Mouse (Mus musculus): ENCODE data around the gene Nxnl1. TPM values are rescaled to one million over a fixed set of nuclear protein-coding genes. Genes with fewer than 3 reads are reported as not detected.

Gene Nxnl1
- polyA plus RNA-seq (2015; fragmentation: Nextera tagmentation; extraction: Ambion mirVana) = 0.08 TPM in 1 of 2 replicates, not detected in the other

- H3K36me3 ChIP-seq = no peaks in the 10 kb centered on the region
- H3K9me3 ChIP-seq (replicated peaks) = no peaks in the 10 kb centered on the region
- H3K9ac ChIP-seq = no peak within 1 kb of the TSS
- H3K27ac ChIP-seq = no peak within 1 kb of the TSS
- no peak within 1 kb of the TSS for H3K4me3 ChIP-seq
- ATAC-seq (replicated peaks; ENCODE audit: insufficient number of reproducible peaks, insufficient read depth, low FRiP score, low read depth) = no peak
- WGBS = 63% methylated on average over 3 of the region's 3 CpGs
- H3K4me1 ChIP-seq (replicated peaks) = peaks cover 38% of the 10 kb centered on the region
- peaks cover 17% of the 10 kb centered on the region for H3K27me3 ChIP-seq
- no peak within 1 kb of the TSS for H3K4me2 ChIP-seq
These were observed at the start of gene Nxnl1 for GRCm38 (mm10) chr8:71566501-71566900. TSS of gene Nxnl1 (minus strand) at chr8:71566601.

GRCm38 (mm10) chr8:71613418-71613817 lies 47.0 kb upstream of the Nxnl1 start:
- H3K9me3 ChIP-seq (replicated peaks) = no peaks in the 10 kb centered on the region
- H3K9ac ChIP-seq = no peak overlapping the region
- no peaks in the 10 kb centered on the region for H3K27me3 ChIP-seq
- 50% methylated on average over 4 of the region's 4 CpGs for WGBS
- no peak overlapping the region for H3K27ac ChIP-seq
- no peak overlapping the region for H3K4me3 ChIP-seq
- peaks cover 23% of the 10 kb centered on the region for H3K4me1 ChIP-seq (replicated peaks)
- ATAC-seq (replicated peaks; ENCODE audit: insufficient number of reproducible peaks, insufficient read depth, low FRiP score, low read depth) = no peak
- no peak overlapping the region for H3K4me2 ChIP-seq
- H3K36me3 ChIP-seq = peaks cover 42% of the 10 kb centered on the region

- ATAC-seq (replicated peaks; ENCODE audit: insufficient number of reproducible peaks, insufficient read depth, low FRiP score, low read depth) = no peak
- peak overlapping the region; percentile 74 for H3K4me3 ChIP-seq
- H3K4me1 ChIP-seq (replicated peaks) = peaks cover 23% of the 10 kb centered on the region
- H3K27ac ChIP-seq = no peak overlapping the region
- 36% methylated on average over 5 of the region's 5 CpGs for WGBS
- peaks cover 29% of the 10 kb centered on the region for H3K36me3 ChIP-seq
- no peaks in the 10 kb centered on the region for H3K27me3 ChIP-seq
- peak overlapping the region; percentile 82 for H3K9ac ChIP-seq
- H3K4me2 ChIP-seq = peak overlapping the region; percentile 70
- H3K9me3 ChIP-seq (replicated peaks) = no peaks in the 10 kb centered on the region
These were observed 45.7 kb upstream of the Nxnl1 start for GRCm38 (mm10) chr8:71612141-71612540.

- ATAC-seq (replicated peaks; ENCODE audit: insufficient number of reproducible peaks, insufficient read depth, low FRiP score, low read depth) = peak; percentile 100
- peaks cover 23% of the 10 kb centered on the region for H3K4me1 ChIP-seq (replicated peaks)
- H3K4me3 ChIP-seq = peak within 1 kb of the TSS; percentile 74
- H3K27ac ChIP-seq = peak within 1 kb of the TSS; percentile 77
- WGBS = under 1% methylated on average over 81 of the region's 82 CpGs
- no peaks in the 10 kb centered on the region for H3K27me3 ChIP-seq
- peaks cover 20% of the 10 kb centered on the region for H3K36me3 ChIP-seq
- peak within 1 kb of the TSS; percentile 82 for H3K9ac ChIP-seq
- no peaks in the 10 kb centered on the region for H3K9me3 ChIP-seq (replicated peaks)
- peak within 1 kb of the TSS; percentile 70 for H3K4me2 ChIP-seq
These were observed 44.6 kb upstream of the Nxnl1 start, which contains the start of gene Colgalt1 for GRCm38 (mm10) chr8:71610822-71611651. TSS of gene Colgalt1 (plus strand) at chr8:71610998.

- no peak overlapping the region for H3K27ac ChIP-seq
- H3K4me1 ChIP-seq (replicated peaks) = peaks cover 17% of the 10 kb centered on the region
- H3K9me3 ChIP-seq (replicated peaks) = no peaks in the 10 kb centered on the region
- ATAC-seq (replicated peaks; ENCODE audit: insufficient number of reproducible peaks, insufficient read depth, low FRiP score, low read depth) = no peak
- 0 out of 2 replicates have a peak, but pooled peaks cover 5% of the 10 kb centered on the region for H3K36me3 ChIP-seq
- H3K4me3 ChIP-seq = no peak overlapping the region
- H3K27me3 ChIP-seq = peaks cover 47% of the 10 kb centered on the region
- H3K9ac ChIP-seq = no peak overlapping the region
- 68% methylated on average over 7 of the region's 7 CpGs for WGBS
- no peak overlapping the region for H3K4me2 ChIP-seq
These were observed 37.6 kb upstream of the Nxnl1 start for GRCm38 (mm10) chr8:71604021-71604420.

GRCm38 (mm10) chr8:71602666-71603334 lies 36.4 kb upstream of the Nxnl1 start:
- peaks cover 47% of the 10 kb centered on the region for H3K27me3 ChIP-seq
- peak; percentile 74 for ATAC-seq (replicated peaks; ENCODE audit: insufficient number of reproducible peaks, insufficient read depth, low FRiP score, low read depth)
- peaks cover 17% of the 10 kb centered on the region for H3K4me1 ChIP-seq (replicated peaks)
- peak overlapping the region; percentile 70 for H3K4me2 ChIP-seq
- H3K36me3 ChIP-seq = 0 out of 2 replicates have a peak, but pooled peaks cover 5% of the 10 kb centered on the region
- H3K9me3 ChIP-seq (replicated peaks) = no peaks in the 10 kb centered on the region
- 3% methylated on average over 32 of the region's 32 CpGs for WGBS
- no peak overlapping the region for H3K27ac ChIP-seq
- H3K9ac ChIP-seq = peak overlapping the region; percentile 15; the same call in 1 of the 2 replicates
- peak overlapping the region; percentile 43 for H3K4me3 ChIP-seq

- H3K27me3 ChIP-seq = peaks cover 47% of the 10 kb centered on the region
- 0 out of 2 replicates have a peak, but pooled peaks cover 5% of the 10 kb centered on the region for H3K36me3 ChIP-seq
- 3% methylated on average over 62 of the region's 65 CpGs for WGBS
- peak overlapping the region; percentile 25 for H3K9ac ChIP-seq
- H3K9me3 ChIP-seq (replicated peaks) = no peaks in the 10 kb centered on the region
- H3K4me2 ChIP-seq = peak overlapping the region; percentile 70
- H3K4me1 ChIP-seq (replicated peaks) = peaks cover 17% of the 10 kb centered on the region
- peak overlapping the region; percentile 43 for H3K4me3 ChIP-seq
- ATAC-seq (replicated peaks; ENCODE audit: insufficient number of reproducible peaks, insufficient read depth, low FRiP score, low read depth) = peak; percentile 7; the same call in 1 of the 2 replicates
- no peak overlapping the region for H3K27ac ChIP-seq
These were observed 35.7 kb upstream of the Nxnl1 start for GRCm38 (mm10) chr8:71601939-71602665.

- Histone ChIP-seq H3K9me3 (replicated peaks) (no peaks in the 10 kb centered on the region), H3K9ac (no peak overlapping the region), H3K27me3 (peaks cover 40% of the 10 kb centered on the region), H3K4me2 (no peak overlapping the region), H3K27ac (no peak overlapping the region), H3K36me3 (0 out of 2 replicates have a peak, but pooled peaks cover 5% of the 10 kb centered on the region), H3K4me3 (no peak overlapping the region), H3K4me1 (replicated peaks) (peaks cover 29% of the 10 kb centered on the region)
- WGBS = 89% methylated on average over 5 of the region's 5 CpGs
- no peak for ATAC-seq (replicated peaks; ENCODE audit: insufficient number of reproducible peaks, insufficient read depth, low FRiP score, low read depth)
These were observed 32.4 kb upstream of the Nxnl1 start for GRCm38 (mm10) chr8:71598841-71599240.

- H3K4me1 ChIP-seq (replicated peaks) = peaks cover 32% of the 10 kb centered on the region
- H3K36me3 ChIP-seq = 0 out of 2 replicates have a peak, but pooled peaks cover 5% of the 10 kb centered on the region
- no peaks in the 10 kb centered on the region for H3K9me3 ChIP-seq (replicated peaks)
- no peak overlapping the region for H3K4me3 ChIP-seq
- H3K27ac ChIP-seq = no peak overlapping the region
- no peak for ATAC-seq (replicated peaks; ENCODE audit: insufficient number of reproducible peaks, insufficient read depth, low FRiP score, low read depth)
- peaks cover 35% of the 10 kb centered on the region for H3K27me3 ChIP-seq
- H3K4me2 ChIP-seq = no peak overlapping the region
- H3K9ac ChIP-seq = no peak overlapping the region
These were observed 32.0 kb upstream of the Nxnl1 start for GRCm38 (mm10) chr8:71598375-71598774.

- 82% methylated on average over 3 of the region's 3 CpGs for WGBS
- Histone ChIP-seq H3K27ac (no peak within 1 kb of the TSS), H3K4me3 (no peak within 1 kb of the TSS), H3K36me3 (0 out of 2 replicates have a peak, but pooled peaks cover 5% of the 10 kb centered on the region), H3K9me3 (replicated peaks) (no peaks in the 10 kb centered on the region), H3K4me2 (no peak within 1 kb of the TSS), H3K27me3 (peaks cover 26% of the 10 kb centered on the region), H3K9ac (no peak within 1 kb of the TSS), H3K4me1 (replicated peaks) (peaks cover 32% of the 10 kb centered on the region)
- no peak for ATAC-seq (replicated peaks; ENCODE audit: insufficient number of reproducible peaks, insufficient read depth, low FRiP score, low read depth)
These were observed 31.1 kb upstream of the Nxnl1 start, which contains the start of gene Fam129c for GRCm38 (mm10) chr8:71597451-71597850. TSS of gene Fam129c (plus strand) at chr8:71597648.

GRCm38 (mm10) chr8:71596798-71597197 lies 30.4 kb upstream of the Nxnl1 start:
- no peak for ATAC-seq (replicated peaks; ENCODE audit: insufficient number of reproducible peaks, insufficient read depth, low FRiP score, low read depth)
- H3K9me3 ChIP-seq (replicated peaks) = no peaks in the 10 kb centered on the region
- no peak overlapping the region for H3K9ac ChIP-seq
- peaks cover 25% of the 10 kb centered on the region for H3K4me1 ChIP-seq (replicated peaks)
- H3K27ac ChIP-seq = no peak overlapping the region
- 69% methylated on average over 4 of the region's 4 CpGs for WGBS
- H3K27me3 ChIP-seq = peaks cover 19% of the 10 kb centered on the region
- no peak overlapping the region for H3K4me3 ChIP-seq
- H3K36me3 ChIP-seq = 0 out of 2 replicates have a peak, but pooled peaks cover 5% of the 10 kb centered on the region
- no peak overlapping the region for H3K4me2 ChIP-seq
